Mouse (Mus musculus): Measurements from ENCODE around the gene Ugdh.

The Ugdh gene

GRCm38 (mm10) chr5:65425251-65425650 is 10.5 kb downstream of the Ugdh start:
- DNase-seq = no peak

GRCm38 (mm10) chr5:65424215-65424614 is 11.5 kb downstream of the Ugdh start:
- peak; percentile 46 to 64 for DNase-seq

- DNase-seq = peak; percentile 22 to 43
Observed at GRCm38 (mm10) chr5:65422803-65423202, 12.9 kb downstream of the Ugdh start.

GRCm38 (mm10) chr5:65420822-65421221 is 14.9 kb downstream of the Ugdh start:
- no peak for DNase-seq

- no peak for DNase-seq
Observed at GRCm38 (mm10) chr5:65419136-65419535, 16.6 kb downstream of the Ugdh start.

- no peak for DNase-seq
Observed at GRCm38 (mm10) chr5:65415653-65416458, 19.9 kb downstream of the Ugdh start.

- no peak for DNase-seq
Observed at GRCm38 (mm10) chr5:65407989-65408388, 27.8 kb downstream of the Ugdh start.

- peak; percentile 83 to 91 for DNase-seq
Observed at GRCm38 (mm10) chr5:65401251-65401994, 34.3 kb downstream of the Ugdh start.

- DNase-seq = no peak
Observed at GRCm38 (mm10) chr5:65394425-65394824, 41.3 kb downstream of the Ugdh start.

- DNase-seq = no peak
Observed at GRCm38 (mm10) chr5:65391753-65392152, 44.0 kb downstream of the Ugdh start.

GRCm38 (mm10) chr5:65390648-65391644 is 44.8 kb downstream of the Ugdh start, which contains the start of the genes Rpl9 and Lias:
TSS of gene Rpl9 (minus strand) at chr5:65391444.
TSS of gene Lias (plus strand) at chr5:65391497.
- peak; percentile 97 to 98 for DNase-seq

GRCm38 (mm10) chr5:65387008-65387867 is 48.5 kb downstream of the Ugdh start:
- DNase-seq = no peak

- DNase-seq = no peak
Observed at GRCm38 (mm10) chr5:65385704-65386103, 50.0 kb downstream of the Ugdh start.

GRCm38 (mm10) chr5:65374746-65375145 is 61.0 kb downstream of the Ugdh start:
- DNase-seq = no peak

GRCm38 (mm10) chr5:65371551-65371950 is 64.2 kb downstream of the Ugdh start:
- DNase-seq = no peak

GRCm38 (mm10) chr5:65367837-65368236 is 67.9 kb downstream of the Ugdh start:
- DNase-seq = no peak
